Mouse (Mus musculus): ENCODE results near the gene Ptgs1.

Gene Ptgs1

GRCm38 (mm10) chr2:36243892-36244309 is 13.7 kb downstream of the Ptgs1 start:
- no peak for DNase-seq (ENCODE audit: extremely low read depth, insufficient read length, low spot score)

- DNase-seq (ENCODE audit: extremely low read depth, insufficient read length, low spot score): no peak
These were observed 14.5 kb downstream of the Ptgs1 start for GRCm38 (mm10) chr2:36244705-36245104.

GRCm38 (mm10) chr2:36247964-36248363 is 17.7 kb downstream of the Ptgs1 start:
- no peak for DNase-seq (ENCODE audit: extremely low read depth, insufficient read length, low spot score)

GRCm38 (mm10) chr2:36251156-36251555 is 20.9 kb downstream of the Ptgs1 start:
- DNase-seq (ENCODE audit: extremely low read depth, insufficient read length, low spot score): no peak

- no peak for DNase-seq (ENCODE audit: extremely low read depth, insufficient read length, low spot score)
These were observed 22.3 kb downstream of the Ptgs1 start for GRCm38 (mm10) chr2:36252505-36252904.

- DNase-seq (ENCODE audit: extremely low read depth, insufficient read length, low spot score): no peak
These were observed 24.2 kb downstream of the Ptgs1 start for GRCm38 (mm10) chr2:36254445-36254844.

- no peak for DNase-seq (ENCODE audit: extremely low read depth, insufficient read length, low spot score)
These were observed 26.7 kb downstream of the Ptgs1 start for GRCm38 (mm10) chr2:36256931-36257330.

GRCm38 (mm10) chr2:36259382-36259781 is 29.2 kb downstream of the Ptgs1 start:
- peak; percentile 37 for DNase-seq (ENCODE audit: extremely low read depth, insufficient read length, low spot score)

GRCm38 (mm10) chr2:36259798-36260540 is 29.7 kb downstream of the Ptgs1 start:
- DNase-seq (ENCODE audit: extremely low read depth, insufficient read length, low spot score): no peak

- DNase-seq (ENCODE audit: extremely low read depth, insufficient read length, low spot score): no peak
These were observed 31.8 kb downstream of the Ptgs1 start for GRCm38 (mm10) chr2:36262025-36262424.

GRCm38 (mm10) chr2:36269458-36269857 is 39.2 kb downstream of the Ptgs1 start:
- DNase-seq (ENCODE audit: extremely low read depth, insufficient read length, low spot score): no peak

GRCm38 (mm10) chr2:36270186-36270585 is 40.0 kb downstream of the Ptgs1 start:
- no peak for DNase-seq (ENCODE audit: extremely low read depth, insufficient read length, low spot score)

- no peak for DNase-seq (ENCODE audit: extremely low read depth, insufficient read length, low spot score)
These were observed 40.9 kb downstream of the Ptgs1 start for GRCm38 (mm10) chr2:36271085-36271484.

- no peak for DNase-seq (ENCODE audit: extremely low read depth, insufficient read length, low spot score)
These were observed 42.2 kb downstream of the Ptgs1 start for GRCm38 (mm10) chr2:36272288-36272950.

- peak; percentile 31 for DNase-seq (ENCODE audit: extremely low read depth, insufficient read length, low spot score)
These were observed 46.2 kb downstream of the Ptgs1 start for GRCm38 (mm10) chr2:36276454-36276853.

GRCm38 (mm10) chr2:36278760-36279159 is 48.5 kb downstream of the Ptgs1 start:
- no peak for DNase-seq (ENCODE audit: extremely low read depth, insufficient read length, low spot score)

GRCm38 (mm10) chr2:36281138-36281537 is 50.9 kb downstream of the Ptgs1 start:
- no peak for DNase-seq (ENCODE audit: extremely low read depth, insufficient read length, low spot score)

GRCm38 (mm10) chr2:36282301-36282700 is 52.1 kb downstream of the Ptgs1 start:
- no peak for DNase-seq (ENCODE audit: extremely low read depth, insufficient read length, low spot score)
